Mouse (Mus musculus) forebrain, postnatal 0 days (tissue): ENCODE data around the gene Rbm5. TPM values are rescaled to one million over a fixed set of nuclear protein-coding genes. Genes with fewer than 3 reads are reported as not detected.

ENCODE experiments used
- ATAC-seq: fragments of 200-750 bp; cut with Nextera tagmentation; 2 replicates; pipeline ENCODE4 v1.8.0; 2017; ENCODE audit warnings: mild to moderate bottlenecking, moderate library complexity
- DNase-seq: peaks from one replicate; pipeline ENCODE4 v3.0.0-alpha.2; 2015
- H3K27ac ChIP-seq: fragments of 300-500 bp; sonication (generic); 2 replicates; pipeline ENCODE4 v1.5.1; 2014; ENCODE audit warnings: low read depth, mild to moderate bottlenecking, antibody characterized with exemption, low read length, moderate library complexity, mixed read lengths
- H3K27me3 ChIP-seq: fragments of 300-500 bp; sonication (generic); 2 replicates; pipeline ENCODE4 v1.6.1; 2014; ENCODE audit warnings: mild to moderate bottlenecking, low read length, mixed read lengths; ENCODE audit not compliant: insufficient read depth
- H3K36me3 ChIP-seq: fragments of 300-500 bp; sonication (generic); 2 replicates; pipeline ENCODE4 v1.6.1; 2014; ENCODE audit warnings: mild to moderate bottlenecking, moderate library complexity; ENCODE audit not compliant: insufficient read depth
- H3K4me1 ChIP-seq: fragments of 300-500 bp; sonication (generic); 2 replicates; pipeline ENCODE4 v1.6.1; 2014; ENCODE audit warnings: antibody characterized with exemption; ENCODE audit not compliant: insufficient read depth
- H3K4me2 ChIP-seq: fragments of 300-500 bp; sonication (generic); 2 replicates; pipeline ENCODE4 v1.6.1; 2014; ENCODE audit warnings: low read depth, mild to moderate bottlenecking, moderate library complexity
- H3K4me3 ChIP-seq: fragments of 300-500 bp; sonication (generic); 2 replicates; pipeline ENCODE4 v1.5.1; 2014; ENCODE audit warnings: low read depth, low read length, mixed read lengths
- H3K9ac ChIP-seq: fragments of 300-500 bp; sonication (generic); 2 replicates; pipeline ENCODE4 v1.6.1; 2014; ENCODE audit warnings: mild to moderate bottlenecking
- H3K9me3 ChIP-seq: fragments of 300-500 bp; sonication (generic); 2 replicates; pipeline ENCODE4 v1.6.1; 2016; ENCODE audit warnings: low read length
- CTCF ChIP-seq: sonication (generic); IDR thresholded peaks from 2 replicates; pipeline ENCODE4 v1.5.1; 2016; ENCODE audit warnings: antibody characterized with exemption, control low read depth, low read depth
- WGBS: fragments of 180-500 bp; shearing (Covaris S2); extraction: QIAGEN DNeasy Blood & Tissue Kit; methylation state at CpG from one replicate; pipeline ENCODE4 v1.1.7; 2014; 5-methylcytosine and 5-hydroxymethylcytosine counted together
- polyA plus RNA-seq: library from polyadenylated mRNA; unstranded; fragments of >200 nt; fragmentation: Nextera tagmentation; extraction: Ambion mirVana; gene quantifications from 2 replicates; pipeline ENCODE4 v1.2.1, GENCODE M21; 2015
- total RNA-seq: library from RNA; depleted of rRNA; stranded (reverse); fragments of >200 nt; gene quantifications from 2 replicates; pipeline ENCODE4 v1.2.3, GENCODE M21; 2014

Gene Rbm5
- total and polyA plus RNA-seq, 2 experiments from 2014 or later = 152 to 208 TPM

- H3K9ac ChIP-seq = peak overlapping the region; percentile 73
- no peak for TF ChIP-seq CTCF
- H3K4me1 ChIP-seq = peaks cover 12% of the 10 kb centered on the region; the same call in 1 of the 2 replicates
- DNase-seq (no peak), ATAC-seq (no peak)
- H3K9me3 ChIP-seq = no peaks in the 10 kb centered on the region
- H3K27ac ChIP-seq = peak overlapping the region; percentile 84
- peaks cover 12% of the 10 kb centered on the region; the same call in 1 of the 2 replicates for H3K36me3 ChIP-seq
- H3K4me3 ChIP-seq = peak overlapping the region; percentile 75
- 8% methylated on average over 21 of the region's 21 CpGs for WGBS
- no peaks in the 10 kb centered on the region for H3K27me3 ChIP-seq
- H3K4me2 ChIP-seq = peak overlapping the region; percentile 91
Observed at GRCm38 (mm10) chr9:107708439-107709095, 62.2 kb downstream of the Rbm5 start.

- TF ChIP-seq CTCF = no peak
- Histone ChIP-seq H3K4me1 (peaks cover 12% of the 10 kb centered on the region; the same call in 1 of the 2 replicates), H3K9me3 (no peaks in the 10 kb centered on the region), H3K4me2 (peak overlapping the region; percentile 91), H3K27me3 (no peaks in the 10 kb centered on the region), H3K4me3 (peak overlapping the region; percentile 75), H3K9ac (peak overlapping the region; percentile 73), H3K36me3 (peaks cover 17% of the 10 kb centered on the region; the same call in 1 of the 2 replicates), H3K27ac (peak overlapping the region; percentile 84)
- DNase-seq = peak; percentile 77
- WGBS = 5% methylated on average over 17 of the region's 17 CpGs
- peak; percentile 45 for ATAC-seq
Observed at GRCm38 (mm10) chr9:107707701-107708438, 62.9 kb downstream of the Rbm5 start.

- WGBS = 7% methylated on average over 14 of the region's 14 CpGs
- H3K27ac ChIP-seq = no peak overlapping the region
- peak overlapping the region; percentile 91 for H3K4me2 ChIP-seq
- H3K9me3 ChIP-seq = no peaks in the 10 kb centered on the region
- ATAC-seq (no peak), DNase-seq (peak; percentile 56)
- no peaks in the 10 kb centered on the region for H3K27me3 ChIP-seq
- H3K4me3 ChIP-seq = peak overlapping the region; percentile 75
- peaks cover 12% of the 10 kb centered on the region; the same call in 1 of the 2 replicates for H3K4me1 ChIP-seq
- no peak for TF ChIP-seq CTCF
- H3K36me3 ChIP-seq = peaks cover 21% of the 10 kb centered on the region; the same call in 1 of the 2 replicates
- peak overlapping the region; percentile 73 for H3K9ac ChIP-seq
Observed at GRCm38 (mm10) chr9:107706781-107707211, 64.0 kb downstream of the Rbm5 start.

GRCm38 (mm10) chr9:107703337-107704122, 67.3 kb downstream of the Rbm5 start:
- Histone ChIP-seq H3K4me1 (peaks cover 38% of the 10 kb centered on the region), H3K27ac (no peak overlapping the region), H3K36me3 (peaks cover 21% of the 10 kb centered on the region; the same call in 1 of the 2 replicates), H3K4me3 (no peak overlapping the region), H3K27me3 (no peaks in the 10 kb centered on the region), H3K9ac (no peak overlapping the region), H3K4me2 (no peak overlapping the region), H3K9me3 (no peaks in the 10 kb centered on the region)
- TF ChIP-seq CTCF = no peak
- ATAC-seq = no peak
- DNase-seq = no peak
- 57% methylated on average over 14 of the region's 14 CpGs for WGBS

- H3K27me3 ChIP-seq = no peaks in the 10 kb centered on the region
- DNase-seq = no peak
- peaks cover 44% of the 10 kb centered on the region for H3K4me1 ChIP-seq
- no peak overlapping the region for H3K4me3 ChIP-seq
- no peak for TF ChIP-seq CTCF
- H3K9ac ChIP-seq = no peak overlapping the region
- no peak overlapping the region for H3K4me2 ChIP-seq
- no peaks in the 10 kb centered on the region for H3K9me3 ChIP-seq
- no peak for ATAC-seq
- 50% methylated on average over 3 of the region's 3 CpGs for WGBS
- peaks cover 21% of the 10 kb centered on the region; the same call in 1 of the 2 replicates for H3K36me3 ChIP-seq
- no peak overlapping the region for H3K27ac ChIP-seq
Observed at GRCm38 (mm10) chr9:107702606-107703185, 68.1 kb downstream of the Rbm5 start.

- WGBS = 26% methylated on average over 12 of the region's 12 CpGs
- Histone ChIP-seq H3K9me3 (no peaks in the 10 kb centered on the region), H3K36me3 (peaks cover 21% of the 10 kb centered on the region; the same call in 1 of the 2 replicates), H3K4me1 (peaks cover 34% of the 10 kb centered on the region), H3K4me2 (no peak overlapping the region), H3K27me3 (no peaks in the 10 kb centered on the region), H3K9ac (0 out of 2 replicates have a peak overlapping the region, but pooled peaks have one; percentile 14), H3K4me3 (no peak overlapping the region), H3K27ac (peak overlapping the region; percentile 69; the same call in 1 of the 2 replicates)
- DNase-seq (peak; percentile 88), ATAC-seq (peak; percentile 50; the same call in 1 of the 2 replicates)
- TF ChIP-seq CTCF = no peak
Observed at GRCm38 (mm10) chr9:107701594-107701993, 69.2 kb downstream of the Rbm5 start.
